8 mouse cellular contexts compared by ENCODE assay signal in genomic region chr5:119389857-119390256, GRCm38 (mm10).
DNase-seq lines count a peak whose midpoint lies in the region; TF ChIP-seq lines count a peak whose summit lies in the region.
"Had no signal": no experiment of that assay in that cellular context is flagged by ENCODE, and none has a peak within 500 bp of the region (broad histone marks: within the 10 kb centered on the region; RNA-seq: fewer than 3 reads in every experiment).

No protein-coding gene starts in this region.

- no peak for TF ChIP-seq CTCF in kidney, adult 2 months (conservative IDR thresholded peaks at IDR 0.05; ENCODE audit: insufficient read depth, insufficient read length, low read depth, low read length)

- TF ChIP-seq POLR2A in kidney, adult 2 months (IDR thresholded peaks at IDR 0.05; ENCODE audit: low read depth, low read length): no peak

- H3K36me3 ChIP-seq in kidney, adult 2 months (ENCODE audit: control insufficient read depth, insufficient read depth, low read length): no peaks in the 10 kb centered on the region
- H3K36me3 ChIP-seq: midbrain, embryonic 10.5 days had no signal

- no peak overlapping the region for H3K27ac ChIP-seq in kidney, adult 2 months (ENCODE audit: insufficient read depth, low read depth, low read length)
- H3K27ac ChIP-seq: midbrain, embryonic 10.5 days had no signal

- no peaks in the 10 kb centered on the region for H3K27me3 ChIP-seq in kidney, adult 2 months (replicated peaks; ENCODE audit: control insufficient read depth, insufficient read depth, low read length)

- peak; percentile 64 to 75 for DNase-seq in kidney, postnatal 4 days
- DNase-seq in kidney, adult 2 months: no peak
- peak; percentile 76 for DNase-seq in cerebellum, adult 11 months
- peak; percentile 84 to 87 for DNase-seq in cerebellum, postnatal 36 days
- peak; percentile 59 for DNase-seq in right cerebral cortex, adult 18-20 months
- DNase-seq in ovary, postnatal 14 days (ENCODE audit: low spot score): no peak
- no peak for DNase-seq in thymus, postnatal 25 days

- 73% methylated on average over 7 of the region's 7 CpGs for WGBS in kidney, adult 2 months

- no peaks in the 10 kb centered on the region for H3K4me1 ChIP-seq in kidney, adult 2 months (ENCODE audit: control insufficient read depth, insufficient read depth, low read length)

- H3K4me3 ChIP-seq in kidney, adult 2 months (ENCODE audit: insufficient read depth, low read depth, low read length): no peak overlapping the region
- H3K4me3 ChIP-seq: midbrain, embryonic 10.5 days had no signal

Comparison
In these comparisons a context has a peak if more than half of its experiments do, and no peak if none do; other contexts are left out.
1. DNase-seq: peak in kidney, postnatal 4 days (2 of 2), cerebellum, adult 11 months (single experiment), cerebellum, postnatal 36 days (2 of 2) and right cerebral cortex, adult 18-20 months (single experiment); none in kidney, adult 2 months (single experiment), ovary, postnatal 14 days (single experiment) and thymus, postnatal 25 days (single experiment).